Mouse (Mus musculus) liver, embryonic 14.5 days (tissue): Measurements from ENCODE around the gene Gm6588.

Experiments
- CTCF ChIP-seq: IDR thresholded peaks from 2 replicates; pipeline ENCODE4 v1.5.1; 2016; ENCODE audit warnings: antibody characterized with exemption, low read depth, control low read depth
- EP300 ChIP-seq: IDR thresholded peaks from 2 replicates; pipeline ENCODE4 v1.6.1; 2016; ENCODE audit warnings: antibody characterized with exemption, low read depth

- TF ChIP-seq EP300 (no peak), CTCF (no peak)
These were observed 17.1 kb downstream of the Gm6588 start for GRCm38 (mm10) chr5:112466331-112466730.
